Mouse (Mus musculus) spleen, adult 2 months (tissue): ENCODE data around the gene Ghitm. TPM values are rescaled to one million over a fixed set of nuclear protein-coding genes. Genes with fewer than 3 reads are reported as not detected.

Experiments used
- DNase-seq, 2 experiments: peaks; one replicate each; pipeline versions ENCODE4 v3.0.0 to v3.0.0-alpha.2; 2012 to 2021; ENCODE audit warnings: low spot score in 2 of 2, low read depth in 1 of 2
- H3K27ac ChIP-seq: fragments of 200-500 bp; 2 replicates; pipeline ENCODE4 v1.5.1; 2012; ENCODE audit warnings: low read length, inconsistent platforms; ENCODE audit not compliant: insufficient read depth
- H3K27me3 ChIP-seq: fragments of 200-500 bp; 2 replicates; pipeline ENCODE4 v1.6.1; 2012; ENCODE audit warnings: mild to moderate bottlenecking, moderate library complexity, low read length, inconsistent platforms; ENCODE audit not compliant: control insufficient read depth, insufficient read depth
- H3K36me3 ChIP-seq: fragments of 200-500 bp; 2 replicates; pipeline ENCODE4 v1.6.1; 2012; ENCODE audit warnings: mild to moderate bottlenecking, low read length, inconsistent platforms; ENCODE audit not compliant: control insufficient read depth, insufficient read depth
- H3K4me1 ChIP-seq: fragments of 200-500 bp; 2 replicates; pipeline ENCODE4 v1.6.1; 2011; ENCODE audit warnings: inconsistent platforms; ENCODE audit not compliant: control insufficient read depth, insufficient read depth, insufficient read length
- H3K4me3 ChIP-seq: fragments of 200-500 bp; 2 replicates; pipeline ENCODE4 v1.5.1; 2011; ENCODE audit warnings: mild to moderate bottlenecking, inconsistent platforms; ENCODE audit not compliant: insufficient read depth, insufficient read length; ENCODE audit errors: extremely low read depth
- CTCF ChIP-seq: fragments of 200-500 bp; IDR thresholded peaks from 2 replicates; pipeline ENCODE4 v1.5.1; 2011; ENCODE audit warnings: mild to moderate bottlenecking, inconsistent platforms; ENCODE audit not compliant: insufficient read depth, insufficient read length, insufficient replicate concordance; ENCODE audit errors: extremely low read depth
- POLR2A ChIP-seq: fragments of 200-500 bp; IDR thresholded peaks from 2 replicates; pipeline ENCODE4 v1.6.1; 2011; ENCODE audit warnings: low read depth, low read length, inconsistent platforms
- WGBS: fragments of 180-500 bp; shearing (Covaris S2); methylation state at CpG from one replicate; pipeline ENCODE4 v1.1.7; 2018; 5-methylcytosine and 5-hydroxymethylcytosine counted together
- polyA plus RNA-seq: library from polyadenylated mRNA; depleted of rRNA; stranded (reverse); fragments of >200 nt; gene quantifications from 2 replicates; pipeline ENCODE4 v1.2.3, GENCODE M21; 2012; rRNA removed

Ghitm gene
- 58.1 and 60.0 TPM in 2 replicates for polyA plus RNA-seq

DNA sequence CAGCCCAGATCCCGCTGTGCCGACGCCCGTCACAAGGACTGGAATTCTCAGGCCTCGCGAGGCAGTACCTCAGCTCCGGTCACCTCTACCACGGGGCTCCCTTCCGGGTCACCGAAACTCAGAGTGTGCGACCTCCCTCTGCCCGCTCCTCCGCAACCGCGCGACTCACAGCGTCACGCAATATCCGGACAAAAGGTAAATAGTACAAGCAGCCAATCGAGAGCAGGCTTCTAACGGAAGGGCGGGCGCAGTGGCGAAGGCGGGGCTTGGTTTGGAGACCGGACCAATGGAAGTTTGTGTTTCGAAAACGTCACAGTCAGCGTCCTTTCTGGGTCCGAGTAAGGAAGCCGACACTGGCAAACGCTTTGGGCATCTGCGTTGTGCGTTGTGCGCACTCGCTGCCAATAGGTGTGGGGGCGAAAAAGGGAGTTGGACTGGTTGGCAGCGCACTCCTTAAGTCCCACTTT lies at the start of gene Ghitm:
Gene Ghitm, minus strand, starts transcription at position 146 of the 467 bp plus-strand sequence.
- Histone ChIP-seq H3K4me1 (peaks cover 4% of the 10 kb centered on the region; the same call in 1 of the 2 replicates), H3K4me3 (peak within 1 kb of the TSS; percentile 94), H3K27ac (peak within 1 kb of the TSS; percentile 93), H3K36me3 (peaks cover 13% of the 10 kb centered on the region), H3K27me3 (no peaks in the 10 kb centered on the region)
- under 1% methylated on average over 38 of the region's 38 CpGs for WGBS
- peak; percentile 73 for TF ChIP-seq POLR2A
- no peak for TF ChIP-seq CTCF
- peak; percentile 95 to 96 for DNase-seq

GRCm38 (mm10) chr14:37184871-37185270 lies 49.8 kb upstream of the Ghitm start:
- WGBS, result 83% methylated on average over 2 of the region's 2 CpGs
- TF ChIP-seq POLR2A, result no peak
- no peak for TF ChIP-seq CTCF
- H3K27me3 ChIP-seq, result no peaks in the 10 kb centered on the region
- no peak overlapping the region for H3K4me3 ChIP-seq
- no peak for DNase-seq
- H3K4me1 ChIP-seq, result no peaks in the 10 kb centered on the region
- no peak overlapping the region for H3K27ac ChIP-seq
- H3K36me3 ChIP-seq, result no peaks in the 10 kb centered on the region

DNA sequence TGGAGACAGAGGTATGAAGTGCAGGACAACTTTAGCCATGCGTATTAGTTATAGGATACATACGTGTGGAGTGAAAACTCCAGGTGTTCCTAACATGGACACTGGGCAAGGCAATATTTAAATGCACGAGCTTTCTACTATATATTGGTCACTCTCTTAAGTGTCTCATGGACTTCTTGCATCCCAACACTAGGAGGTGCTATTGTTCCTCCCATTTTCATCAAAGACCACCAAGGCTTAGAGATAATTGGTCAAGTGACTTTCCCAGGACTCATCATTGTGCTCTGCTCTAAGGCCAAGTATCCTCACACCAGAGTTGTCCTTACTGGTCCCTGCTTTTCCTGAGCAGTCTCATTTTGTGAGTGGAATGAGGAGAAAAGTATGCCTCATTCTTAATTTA lies 39.4 kb upstream of the Ghitm start:
- TF ChIP-seq POLR2A (no peak), CTCF (no peak)
- Histone ChIP-seq H3K36me3 (no peaks in the 10 kb centered on the region), H3K4me1 (no peaks in the 10 kb centered on the region), H3K27ac (no peak overlapping the region), H3K4me3 (no peak overlapping the region), H3K27me3 (no peaks in the 10 kb centered on the region)
- WGBS, result 71% methylated on average over 3 of the region's 3 CpGs
- DNase-seq, result no peak

DNA sequence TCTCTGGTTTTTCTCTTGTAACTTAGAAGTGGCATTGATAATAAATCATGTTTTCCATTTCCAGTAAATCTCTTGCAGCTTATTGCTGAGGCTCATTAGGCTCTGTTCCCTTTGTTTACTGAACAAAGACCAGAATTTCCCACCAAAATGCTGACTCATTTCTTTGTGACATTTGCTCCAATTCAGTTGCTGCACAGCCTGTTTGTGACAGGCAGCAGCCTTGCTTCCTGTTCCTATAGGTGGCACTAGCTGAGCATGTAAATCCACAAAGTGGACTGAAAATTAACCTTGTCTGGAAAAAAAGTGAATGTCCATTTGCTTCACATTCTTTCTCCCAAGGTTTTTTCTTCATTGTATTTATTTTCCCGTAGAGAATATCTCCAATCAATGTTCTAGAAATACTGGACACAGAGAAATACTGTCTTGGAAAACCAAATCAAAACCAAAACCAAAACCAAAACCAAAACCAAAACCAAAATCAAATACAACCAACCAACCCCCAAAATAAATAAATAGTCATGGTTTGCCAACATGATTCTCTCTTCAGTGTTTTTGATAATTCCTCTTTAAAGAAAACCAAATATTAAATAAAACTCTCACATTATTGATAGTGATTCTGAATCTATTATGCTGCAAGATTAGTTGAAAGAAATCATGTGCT lies 30.3 kb upstream of the Ghitm start:
- H3K27ac ChIP-seq, result no peak overlapping the region
- 58% methylated on average over 1 of the region's 1 CpGs for WGBS

DNA sequence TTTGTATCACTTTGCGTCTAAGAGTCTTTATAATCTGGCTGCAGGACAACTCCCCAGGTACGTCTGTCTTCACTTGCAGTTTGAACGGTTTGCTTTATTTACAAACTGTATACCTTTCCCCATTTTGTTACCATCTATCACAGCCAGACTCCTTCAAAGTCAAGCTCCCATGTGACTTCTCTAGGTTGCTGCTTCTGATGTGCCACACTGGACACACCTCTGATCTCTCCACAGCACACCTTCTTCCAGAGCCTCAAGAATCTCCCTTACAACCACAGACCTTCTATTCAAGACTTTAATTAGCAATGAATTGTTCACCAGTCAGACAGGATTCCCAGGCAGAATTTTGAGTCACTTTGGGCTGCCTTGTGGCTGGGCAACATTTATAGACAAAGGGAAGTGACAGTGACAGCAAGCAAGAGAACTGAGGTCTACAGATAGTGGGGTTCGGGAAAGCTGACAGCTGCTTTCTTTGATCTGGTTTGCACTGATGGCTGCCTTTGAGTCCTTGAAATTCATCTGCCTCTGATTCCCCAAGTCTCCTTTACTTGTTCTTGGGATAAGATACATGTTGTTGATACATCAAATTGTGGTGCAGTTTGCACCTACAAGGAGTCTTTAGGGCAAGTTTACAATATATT lies 29.4 kb upstream of the Ghitm start:
- no peaks in the 10 kb centered on the region for H3K4me1 ChIP-seq
- TF ChIP-seq POLR2A (no peak), CTCF (no peak)
- no peak for DNase-seq
- H3K27me3 ChIP-seq, result no peaks in the 10 kb centered on the region
- no peak overlapping the region for H3K27ac ChIP-seq
- WGBS, result 76% methylated on average over 4 of the region's 4 CpGs
- H3K4me3 ChIP-seq, result no peak overlapping the region
- no peaks in the 10 kb centered on the region for H3K36me3 ChIP-seq

More for the DNA sequence above, 30.3 kb upstream of the Ghitm start:
- peak in 1 of 2 experiments; percentile 3 for DNase-seq
- Histone ChIP-seq H3K36me3 (no peaks in the 10 kb centered on the region), H3K27me3 (no peaks in the 10 kb centered on the region), H3K4me1 (no peaks in the 10 kb centered on the region), H3K4me3 (no peak overlapping the region)
- TF ChIP-seq CTCF, result no peak
- no peak for TF ChIP-seq POLR2A

DNA sequence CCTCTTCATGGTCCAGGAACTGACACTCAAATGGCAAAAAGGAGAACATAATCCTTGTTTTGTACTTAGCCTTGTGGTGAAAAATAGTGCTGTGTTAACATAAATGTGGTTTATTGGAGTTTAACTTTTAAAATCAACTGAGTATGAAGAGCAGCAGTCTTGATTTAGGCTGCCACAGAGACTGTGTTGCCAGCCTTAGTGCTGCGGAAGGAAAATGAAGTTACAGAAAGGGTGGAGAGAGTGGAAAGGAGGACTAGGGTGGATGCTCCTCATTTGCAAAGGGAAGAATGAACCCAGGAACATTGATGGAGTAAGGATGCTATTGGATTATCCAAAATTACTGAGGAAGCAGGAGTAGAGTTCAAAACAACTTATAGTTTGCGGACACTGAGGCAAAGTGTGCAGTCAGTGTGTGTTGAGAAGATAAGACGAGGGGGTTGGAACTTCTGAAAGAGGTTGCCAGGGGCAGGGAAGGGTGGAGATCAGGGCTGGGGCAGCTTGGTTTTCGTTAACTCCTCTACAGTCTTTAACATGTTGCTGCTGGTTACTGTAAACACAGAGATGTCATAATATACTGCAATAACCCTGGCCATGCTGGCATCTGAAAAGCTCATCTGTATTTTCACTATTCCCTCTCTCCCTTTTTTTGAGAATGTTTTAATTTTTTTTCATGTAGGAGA lies 28.3 kb upstream of the Ghitm start:
- WGBS, result 82% methylated on average over 4 of the region's 4 CpGs
- Histone ChIP-seq H3K4me1 (no peaks in the 10 kb centered on the region), H3K27me3 (no peaks in the 10 kb centered on the region), H3K36me3 (no peaks in the 10 kb centered on the region), H3K27ac (no peak overlapping the region), H3K4me3 (no peak overlapping the region)
- DNase-seq, result no peak
- TF ChIP-seq CTCF (no peak), POLR2A (no peak)
